Mouse (Mus musculus): ENCODE results near the gene Gm10295.

- TF ChIP-seq CTCF (IDR thresholded peaks at IDR 0.05; ENCODE audit: borderline replicate concordance, insufficient read depth, low read depth, low read length): no peak
- no peak for TF ChIP-seq POLR2A (IDR thresholded peaks at IDR 0.05; ENCODE audit: borderline replicate concordance, insufficient read depth, low read length)
These were observed 22.8 kb upstream of the Gm10295 start for GRCm38 (mm10) chr7:71374059-71374458.
